Mouse (Mus musculus): ENCODE results near the gene Git1. TPM values are rescaled to one million over a fixed set of nuclear protein-coding genes. Genes with fewer than 3 reads are reported as not detected.

Git1 gene
- total RNA-seq, 4 experiments from 2014 or later: 281 to 307 (median 287) TPM

DNA sequence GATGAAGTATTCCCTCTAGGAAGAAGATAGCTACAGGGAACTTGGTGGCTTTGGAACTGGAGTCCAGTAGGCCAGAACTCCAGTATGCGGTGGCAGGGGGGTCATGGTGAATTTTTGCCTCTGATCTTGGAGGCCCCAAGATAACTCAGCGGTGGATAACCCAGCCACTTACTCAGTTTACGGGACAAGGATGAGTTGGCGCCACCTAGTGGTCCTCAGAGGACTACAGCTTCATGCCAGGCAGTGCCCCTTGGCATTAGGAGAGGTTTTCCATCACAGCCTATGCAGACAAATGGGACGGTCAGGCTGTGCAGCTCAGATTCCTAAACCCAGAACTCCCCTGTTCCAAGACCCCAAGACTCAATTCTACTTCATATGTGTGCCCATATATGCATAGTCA, 8.0 kb downstream of the Git1 start:
- peak in 1 of 2 experiments; percentile 74 for DNase-seq (ENCODE audit: low spot score in 2 of 2)

DNA sequence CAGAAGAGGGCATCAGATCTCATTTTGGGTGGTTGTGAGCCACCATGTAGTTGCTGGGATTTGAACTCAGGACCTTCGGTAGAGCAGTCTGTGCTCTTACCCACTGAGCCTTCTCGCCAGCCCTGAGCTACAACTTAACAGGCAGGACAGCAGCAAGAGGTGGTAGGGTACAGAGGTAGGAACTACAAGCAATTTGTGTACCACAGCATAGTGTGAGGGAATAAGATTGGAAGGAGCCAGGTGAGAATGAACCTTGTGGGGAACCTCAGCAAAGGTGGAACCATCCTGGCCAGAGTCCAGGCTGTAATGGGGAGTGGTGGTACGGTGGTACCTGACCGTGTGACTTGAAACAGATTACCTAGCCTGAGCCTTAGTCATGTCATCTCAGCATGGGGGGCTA, 8.6 kb downstream of the Git1 start:
- no peak for DNase-seq (ENCODE audit: low spot score in 2 of 2)

DNA sequence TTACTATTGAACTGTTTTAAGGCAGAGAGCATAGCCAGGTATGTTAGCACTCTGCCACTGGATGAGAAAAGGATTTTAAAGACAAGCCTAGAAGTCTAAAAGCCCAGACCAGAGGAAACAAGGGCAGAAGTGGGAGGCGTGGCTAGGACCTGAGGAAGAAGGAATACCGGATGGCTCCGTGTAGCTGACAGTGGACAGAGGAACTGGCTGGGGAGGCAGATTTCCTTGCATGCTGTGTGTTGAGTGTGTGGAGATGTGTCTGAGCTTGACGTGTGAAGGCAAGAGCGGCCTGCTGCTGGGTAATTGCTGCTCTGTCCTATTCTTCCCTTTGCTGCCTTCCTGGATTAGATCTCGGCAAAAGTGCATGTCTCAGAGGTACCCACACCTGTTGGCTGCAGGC, 9.1 kb downstream of the Git1 start:
- DNase-seq (ENCODE audit: low spot score in 2 of 2): no peak

DNA sequence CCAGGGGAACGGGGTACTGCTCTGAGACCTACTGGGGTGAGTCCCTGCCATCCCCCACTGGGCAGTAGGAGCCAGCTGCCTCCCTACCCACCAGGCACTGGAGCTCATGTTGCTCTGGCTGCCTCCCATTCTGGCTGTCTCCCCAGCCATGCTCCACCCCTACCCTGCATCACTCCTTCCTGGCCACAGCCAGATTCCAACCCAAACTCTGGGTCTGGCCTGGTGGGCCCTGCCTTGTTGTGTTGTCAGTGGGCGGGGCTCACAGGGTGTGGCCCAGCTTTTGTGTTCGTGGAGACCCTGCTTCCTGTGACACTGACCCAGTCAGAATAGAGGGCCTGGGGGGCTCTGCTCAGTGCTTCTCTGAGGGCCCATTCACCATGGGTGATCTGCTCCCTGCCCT, 10.1 kb downstream of the Git1 start:
- DNase-seq (ENCODE audit: low spot score in 2 of 2): peak in 1 of 2 experiments; percentile 32

DNA sequence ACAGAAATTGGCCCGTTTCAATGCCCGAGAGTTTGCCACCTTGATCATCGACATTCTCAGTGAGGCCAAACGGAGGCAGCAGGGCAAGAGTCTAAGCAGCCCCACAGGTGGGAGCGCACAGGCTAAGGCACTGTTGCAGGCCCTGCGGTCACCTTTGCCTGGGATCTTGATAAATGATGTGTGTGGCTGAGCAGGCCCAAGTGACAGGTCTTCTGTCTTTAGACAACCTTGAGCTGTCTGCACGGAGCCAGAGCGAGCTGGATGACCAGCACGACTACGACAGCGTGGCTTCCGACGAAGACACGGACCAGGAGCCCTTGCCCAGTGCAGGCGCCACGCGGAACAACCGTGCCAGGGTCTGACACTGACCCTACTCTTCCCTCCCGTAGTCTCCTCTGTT, 11.0 kb downstream of the Git1 start:
- peak in 1 of 2 experiments; percentile 15 for DNase-seq (ENCODE audit: low spot score in 2 of 2)

DNA sequence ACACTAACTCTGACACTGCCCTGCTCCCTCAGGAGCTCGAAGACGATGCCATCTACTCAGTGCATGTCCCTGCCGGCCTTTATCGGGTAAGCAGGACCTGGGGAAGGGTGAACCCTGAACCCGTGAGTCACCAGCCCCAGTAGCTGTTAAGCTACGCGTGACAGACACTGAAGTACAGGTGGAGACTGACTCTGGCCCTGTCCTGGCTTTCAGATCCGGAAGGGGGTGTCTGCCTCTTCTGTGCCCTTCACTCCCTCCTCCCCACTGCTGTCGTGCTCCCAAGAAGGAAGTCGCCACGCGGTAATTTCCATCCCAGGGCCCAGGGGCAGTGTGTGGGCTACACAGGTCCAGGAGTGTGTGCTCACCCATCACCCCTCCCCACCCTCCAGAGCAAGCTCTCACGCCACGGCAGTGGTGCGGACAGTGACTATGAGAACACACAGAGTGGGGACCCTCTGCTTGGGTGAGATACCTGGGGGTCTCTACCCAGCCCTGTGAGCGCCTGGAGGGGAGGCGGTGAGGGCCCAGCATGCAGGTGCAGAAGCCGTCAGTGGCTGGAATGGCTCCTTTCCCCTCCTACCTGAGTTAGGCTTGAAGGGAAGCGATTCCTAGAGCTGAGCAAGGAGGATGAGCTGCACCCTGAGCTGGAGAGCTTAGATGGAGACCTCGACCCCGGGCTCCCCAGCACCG, 12.1 kb downstream of the Git1 start:
- DNase-seq (ENCODE audit: low spot score in 2 of 2): peak in 1 of 2 experiments; percentile 28

DNA sequence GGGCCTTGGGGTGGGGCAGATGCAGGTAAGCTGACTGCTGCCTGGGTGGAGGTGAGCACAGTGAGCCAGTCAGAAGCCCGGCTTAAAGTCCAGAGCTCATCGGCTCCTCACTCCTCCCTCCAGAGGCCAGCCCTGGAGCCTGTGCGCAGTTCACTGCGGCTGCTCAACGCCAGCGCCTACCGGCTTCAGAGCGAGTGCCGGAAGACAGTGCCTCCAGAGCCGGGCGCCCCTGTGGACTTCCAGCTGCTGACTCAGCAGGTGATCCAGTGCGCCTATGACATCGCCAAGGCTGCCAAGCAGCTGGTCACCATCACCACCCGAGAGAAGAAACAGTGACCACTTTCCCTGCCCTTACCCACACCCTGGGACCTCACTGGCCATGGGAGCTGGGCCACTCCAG, 12.9 kb downstream of the Git1 start:
- no peak for DNase-seq (ENCODE audit: low spot score in 2 of 2)

DNA sequence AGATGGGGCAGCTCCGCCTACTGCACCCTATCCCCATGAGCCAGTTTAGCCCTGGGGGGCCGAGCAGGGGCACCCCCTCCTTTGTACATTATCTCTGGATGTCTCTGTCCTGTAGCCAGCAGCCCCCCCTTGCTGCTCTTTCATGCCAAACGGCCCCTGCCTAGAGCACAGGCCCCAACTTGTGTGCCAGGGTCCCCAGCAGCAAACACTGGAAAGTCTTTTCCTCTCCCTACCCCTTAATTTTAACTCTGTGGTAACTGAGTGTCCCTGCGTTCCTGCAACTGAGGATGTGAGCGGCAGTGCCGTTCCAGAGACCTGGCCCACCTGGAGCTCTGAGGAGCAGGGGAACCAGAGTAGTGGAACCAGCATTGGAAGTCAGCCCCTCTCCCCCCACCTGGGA, 13.6 kb downstream of the Git1 start:
- no peak for DNase-seq (ENCODE audit: low spot score in 2 of 2)

DNA sequence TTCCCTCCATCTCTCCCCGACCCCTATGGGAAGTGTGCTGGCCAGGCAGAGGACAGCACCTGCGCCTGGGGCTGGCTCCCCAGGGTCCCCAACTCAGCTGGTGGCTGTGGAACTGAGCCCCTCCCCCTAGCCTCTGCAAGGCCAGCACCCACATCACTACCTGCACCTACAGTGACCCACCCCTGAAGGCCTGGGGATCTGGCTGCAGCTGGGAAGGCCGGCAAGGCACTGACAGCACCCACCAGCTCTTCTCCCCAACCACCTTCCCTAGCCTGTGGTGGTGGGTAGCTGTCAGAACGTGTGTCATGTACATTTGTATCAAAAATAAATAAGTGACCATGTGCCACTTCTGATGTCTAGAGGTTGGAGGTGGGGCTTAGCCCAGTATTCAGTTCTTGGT, 14.1 kb downstream of the Git1 start:
- DNase-seq (ENCODE audit: low spot score in 2 of 2): no peak

DNA sequence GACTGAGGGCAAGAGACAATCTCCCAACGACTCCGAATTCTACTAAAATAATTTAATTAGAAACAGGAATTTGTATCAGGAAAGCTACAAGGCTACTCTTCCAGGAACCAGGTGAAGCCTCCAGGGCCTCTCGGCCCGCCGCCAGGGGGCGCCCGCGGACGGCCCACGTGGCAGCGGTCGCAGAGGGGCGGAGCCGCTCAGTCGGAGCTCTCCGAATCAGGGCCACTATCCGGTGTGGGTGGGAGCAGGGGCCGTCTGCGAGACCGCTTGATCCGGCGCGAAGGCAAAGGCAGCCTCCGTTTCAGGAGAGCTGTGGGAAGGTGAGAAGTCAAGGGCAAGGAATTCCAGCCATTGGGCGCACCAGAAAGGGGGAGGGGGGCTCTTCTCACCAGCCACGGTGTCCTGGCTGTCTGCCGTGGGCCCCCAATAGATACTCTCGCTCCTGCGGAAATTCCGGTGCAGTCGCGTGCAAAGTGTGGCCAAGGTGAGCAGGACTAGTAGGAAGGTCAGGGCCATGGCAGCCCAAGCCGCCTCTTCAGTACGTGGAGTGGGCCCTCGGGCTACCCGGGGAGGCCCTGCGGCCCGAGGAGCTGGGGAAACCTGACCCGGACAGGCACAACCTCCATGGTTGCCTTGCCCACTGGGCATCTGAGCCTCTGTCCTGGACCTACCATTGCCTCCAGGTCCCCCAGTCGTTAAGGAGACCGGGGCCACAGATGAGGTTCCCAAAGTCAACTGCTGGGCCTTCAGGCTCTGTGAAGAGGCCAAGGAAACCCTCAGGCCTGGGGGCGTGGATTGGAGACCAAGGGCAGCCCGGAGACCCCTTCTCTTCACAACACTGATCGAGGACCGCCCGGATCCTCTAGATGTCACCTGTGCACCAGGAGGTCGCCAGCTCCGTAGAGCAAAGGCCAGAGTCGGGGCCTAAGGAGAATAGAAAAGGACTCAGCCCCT, 15.0 kb downstream of the Git1 start:
- peak in 1 of 2 experiments; percentile 80 for DNase-seq (ENCODE audit: low spot score in 2 of 2)

DNA sequence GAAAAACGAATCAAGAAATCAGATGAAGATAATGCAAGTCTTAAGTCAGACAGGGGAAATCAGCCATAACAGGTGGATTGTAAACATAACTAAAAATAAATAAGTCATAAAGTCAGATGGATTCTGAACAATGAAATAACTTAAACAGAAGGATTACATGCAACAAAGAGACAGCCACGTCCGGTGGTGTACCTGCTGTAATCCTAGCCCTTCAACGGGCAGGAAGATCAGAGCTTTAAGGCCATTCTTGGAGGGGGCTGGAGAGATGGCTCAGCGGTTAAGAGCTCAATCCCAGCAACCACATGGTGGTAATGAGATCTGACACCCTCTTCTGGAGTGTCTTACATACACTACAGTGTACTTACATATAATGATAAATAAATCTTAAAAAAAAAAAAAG, 18.0 kb downstream of the Git1 start:
- no peak for DNase-seq (ENCODE audit: low spot score in 2 of 2)

DNA sequence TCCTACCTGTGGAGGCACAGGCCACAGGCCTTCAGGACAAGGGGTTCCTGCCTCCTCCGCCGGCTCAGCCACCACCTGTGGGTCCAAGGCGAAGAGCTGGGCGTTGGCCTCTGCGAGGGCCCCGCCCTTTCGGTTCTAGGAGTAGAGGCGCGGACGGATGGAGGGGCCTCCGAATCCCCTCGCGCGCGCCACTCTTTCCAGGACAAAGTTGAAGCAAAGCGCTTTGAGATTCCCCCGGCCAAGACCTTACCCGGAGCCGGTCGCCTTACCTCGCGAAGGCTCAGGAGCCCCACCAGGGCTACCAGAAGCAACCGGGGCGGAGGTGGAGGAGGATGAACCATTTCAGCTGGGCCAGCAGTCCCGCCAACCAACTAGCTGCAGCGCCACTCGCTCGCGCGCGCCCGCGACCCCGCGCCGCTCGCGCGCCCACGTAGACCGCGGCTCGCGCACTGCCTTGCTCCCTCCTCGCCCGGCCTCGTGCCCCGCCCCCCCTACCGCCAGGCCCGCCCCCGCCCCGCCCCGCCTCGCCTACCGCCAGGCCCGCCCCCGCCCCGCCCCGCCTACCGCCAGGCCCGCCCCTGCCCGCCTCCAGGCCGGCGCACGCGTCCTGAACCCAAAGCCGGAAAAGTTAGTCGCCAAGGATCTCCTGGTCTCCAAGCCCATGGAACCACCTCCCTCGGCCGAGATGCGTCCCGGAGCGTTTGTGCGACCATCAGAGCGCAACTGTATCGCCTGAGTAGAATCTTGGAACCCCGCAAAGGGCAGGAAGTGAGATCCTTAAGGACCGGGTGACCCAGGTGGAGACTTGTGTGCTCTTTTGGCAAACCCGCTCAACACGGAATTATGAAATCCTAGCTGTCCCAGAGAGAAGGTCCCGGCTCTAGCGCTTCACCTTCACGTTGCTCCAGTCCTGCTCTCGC, 19.8 kb downstream of the Git1 start:
- peak in 1 of 2 experiments; percentile 59 for DNase-seq (ENCODE audit: low spot score in 2 of 2)

DNA sequence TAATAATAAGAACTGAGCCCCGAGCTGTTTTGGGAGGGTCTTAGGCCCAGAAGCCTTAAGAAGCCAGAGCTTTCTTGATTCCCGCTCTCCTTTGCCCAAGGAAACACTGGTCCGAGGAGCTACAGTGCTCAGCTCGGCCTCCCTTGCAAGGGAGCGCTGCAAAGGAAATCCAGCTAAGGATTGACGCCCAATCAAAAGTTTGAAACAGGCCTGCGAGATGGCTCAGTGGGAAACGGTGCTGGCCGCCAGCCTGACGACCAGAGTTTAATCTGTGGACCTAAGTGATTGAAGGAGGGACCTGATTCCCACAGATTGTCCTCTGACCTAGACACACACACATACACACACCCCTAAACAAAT, 20.4 kb downstream of the Git1 start:
- DNase-seq (ENCODE audit: low spot score in 2 of 2): no peak

DNA sequence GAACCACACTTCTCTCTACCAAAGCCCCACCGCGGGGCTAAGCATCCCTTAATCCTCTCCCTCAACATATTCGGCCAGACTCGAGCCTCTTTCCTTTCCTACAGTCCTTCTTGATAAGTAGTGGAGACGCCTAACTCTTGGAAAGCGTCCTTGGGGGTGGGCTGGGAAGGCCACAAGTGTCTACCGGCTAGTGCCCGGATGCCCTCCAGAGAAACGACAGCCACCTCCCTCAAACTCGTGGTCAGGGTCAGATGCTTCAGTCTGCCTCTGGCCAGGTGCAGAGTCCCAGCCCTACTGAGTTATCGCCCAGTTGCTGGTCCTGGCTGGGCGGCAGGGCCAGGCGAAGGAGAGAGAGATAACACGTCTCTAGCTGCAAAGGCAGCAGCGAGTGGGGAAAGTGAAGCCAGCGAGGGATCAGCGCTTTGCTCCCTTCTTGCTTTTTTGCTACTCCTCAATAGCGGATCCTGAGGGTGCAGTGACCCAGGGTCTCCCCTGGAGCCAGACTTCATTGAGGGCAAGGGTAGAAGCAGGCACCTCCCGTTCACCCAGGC, 21.0 kb downstream of the Git1 start:
- DNase-seq (ENCODE audit: low spot score in 2 of 2): no peak

DNA sequence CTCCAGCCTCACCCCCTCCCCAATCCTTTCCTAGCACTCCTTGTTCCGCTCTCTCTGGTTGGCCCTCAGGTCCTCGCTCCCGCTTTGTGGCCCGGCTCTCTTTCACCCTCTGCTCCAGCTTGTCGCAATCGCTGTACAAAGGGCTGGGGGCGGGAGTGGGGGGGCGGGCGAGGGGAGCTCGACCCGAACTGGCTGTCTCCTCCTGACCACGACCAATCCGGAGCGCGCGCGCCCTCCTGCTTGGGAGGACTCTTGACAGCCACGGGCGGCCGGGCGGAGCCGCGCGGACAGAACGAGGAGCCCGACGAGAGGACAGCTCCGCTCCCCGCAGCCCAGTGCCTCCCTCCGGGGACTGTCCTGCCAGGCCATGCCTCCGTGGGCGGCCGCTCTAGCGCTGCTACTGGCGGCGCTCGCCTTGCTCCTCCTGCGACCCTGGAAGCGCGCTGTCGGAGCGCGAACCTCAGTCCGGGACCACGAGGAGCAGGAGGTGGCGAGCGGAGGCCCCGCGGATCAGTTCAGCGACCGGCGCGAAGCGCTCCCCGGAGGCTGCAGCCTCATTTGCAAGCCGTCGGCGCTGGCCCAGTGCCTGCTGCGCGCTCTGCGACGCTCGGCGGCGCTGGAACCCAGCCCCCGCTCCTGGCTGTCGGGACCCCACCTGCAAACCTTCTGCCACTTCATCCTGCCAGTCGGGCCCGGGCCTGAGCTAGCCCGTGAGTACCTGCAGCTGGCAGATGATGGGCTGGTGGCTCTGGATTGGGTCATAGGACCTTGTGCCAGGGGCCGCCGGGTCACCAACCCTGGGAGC, 21.7 kb downstream of the Git1 start, which contains the start of gene Abhd15:
Gene Abhd15 (plus strand): TSS at position 290 of the 805 bp plus-strand sequence.
- DNase-seq (ENCODE audit: low spot score in 2 of 2): peak in 1 of 2 experiments; percentile 37

DNA sequence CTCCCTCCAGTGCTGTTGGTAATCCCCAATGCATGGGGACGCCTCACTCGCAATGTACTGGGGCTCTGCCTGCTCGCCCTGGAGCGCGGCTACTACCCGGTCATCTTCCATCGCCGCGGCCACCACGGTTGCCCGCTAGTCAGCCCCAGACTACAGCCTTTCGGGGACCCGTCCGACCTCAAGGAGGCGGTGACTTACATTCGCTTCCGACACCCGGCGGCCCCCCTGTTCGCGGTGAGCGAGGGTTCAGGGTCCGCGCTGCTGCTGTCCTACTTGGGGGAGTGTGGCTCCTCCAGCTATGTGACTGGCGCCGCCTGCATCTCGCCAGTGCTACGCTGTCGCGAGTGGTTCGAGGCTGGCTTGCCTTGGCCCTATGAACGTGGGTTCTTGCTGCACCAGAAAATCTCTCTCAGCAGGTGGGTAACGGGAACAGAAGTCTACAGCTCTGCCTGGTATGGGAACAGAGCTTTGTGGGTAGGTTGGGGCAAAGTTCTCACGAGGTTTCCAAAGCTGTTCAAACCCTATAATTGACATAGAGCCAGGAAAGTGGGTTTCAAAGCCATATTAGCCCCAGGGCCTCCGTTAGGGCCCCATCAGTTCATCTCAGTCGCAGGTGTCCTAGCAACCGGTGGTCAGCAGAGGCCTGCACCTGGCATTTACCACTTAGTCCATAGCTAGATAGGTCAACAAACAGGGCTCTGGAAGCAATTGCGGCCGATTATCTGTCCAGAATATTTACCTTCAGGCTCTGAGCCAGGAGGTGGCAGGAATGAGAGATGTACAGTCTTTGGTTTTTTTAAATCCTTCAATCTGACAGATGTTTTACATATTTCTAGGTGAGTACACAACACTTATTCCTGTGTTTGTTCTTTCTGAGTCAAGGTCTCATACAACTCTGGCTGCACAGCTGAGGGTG, 22.5 kb downstream of the Git1 start, which contains the start of gene Trp53i13:
Gene Trp53i13 (minus strand): TSS at position 344 of the 916 bp plus-strand sequence.
- no peak for DNase-seq (ENCODE audit: low spot score in 2 of 2)

DNA sequence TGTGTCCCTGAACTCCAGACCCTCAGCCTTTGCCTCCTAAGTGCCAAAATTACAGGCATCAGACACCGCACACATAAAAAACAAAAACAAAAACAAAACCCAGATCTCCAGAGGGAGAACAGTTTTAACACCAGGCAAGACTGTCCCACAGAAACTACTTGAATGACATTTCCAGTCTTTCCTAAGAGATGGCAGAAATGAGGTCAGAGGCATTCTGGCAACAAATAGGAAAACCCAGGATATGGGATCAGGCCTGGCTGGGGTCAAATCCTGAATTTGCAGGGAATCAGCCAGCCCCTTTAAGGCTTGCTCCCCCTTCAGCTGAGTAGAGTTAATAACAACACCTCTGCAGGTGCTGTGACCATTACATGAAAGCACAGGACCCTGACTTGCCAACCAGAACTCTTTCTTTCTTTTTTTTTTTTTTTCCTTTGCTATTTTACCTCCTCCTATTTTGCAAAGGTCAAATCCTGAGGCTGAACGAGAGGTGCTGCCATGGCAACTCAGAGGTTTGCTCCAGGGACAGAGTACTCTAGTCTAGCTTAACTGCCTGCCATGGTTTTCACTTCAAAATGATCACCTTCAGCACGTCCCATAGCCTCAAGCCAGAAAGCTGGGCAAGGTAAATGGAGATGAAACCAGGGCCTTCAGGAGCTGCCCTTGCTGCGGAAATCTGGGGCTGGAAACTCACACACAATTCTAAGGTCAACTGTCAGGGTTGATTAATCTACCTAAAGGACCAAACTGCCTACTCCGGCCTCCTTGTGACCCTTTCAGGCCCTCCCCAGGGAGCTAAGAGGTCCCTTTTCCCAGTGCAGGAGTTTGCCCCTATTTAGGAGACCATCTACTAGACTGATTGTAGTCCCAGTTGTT, 23.4 kb downstream of the Git1 start:
- DNase-seq (ENCODE audit: low spot score in 2 of 2): no peak

Data from left cerebral cortex, adult 8-10 months (tissue).